Mouse (Mus musculus) c-Kit-positive CD71-negative TER-119-negative erythroid progenitor cells, embryonic 14.5 days (primary cell): Measurements from ENCODE around the gene Rrp36.

ENCODE experiments used
- DNase-seq: peaks from one replicate; pipeline ENCODE4 v3.0.0-alpha.2; 2013; ENCODE audit warnings: low read depth

Gene Rrp36

GRCm38 (mm10) chr17:46673850-46674529 is at the start of gene Rrp36:
TSS of gene Rrp36 (minus strand) at chr17:46674352.
- DNase-seq = peak; percentile 90

- no peak for DNase-seq
These were observed 46.9 kb upstream of the Rrp36 start for GRCm38 (mm10) chr17:46721077-46721476.

GRCm38 (mm10) chr17:46714756-46715481 is 40.8 kb upstream of the Rrp36 start:
- no peak for DNase-seq

GRCm38 (mm10) chr17:46713849-46714248 is 39.7 kb upstream of the Rrp36 start:
- no peak for DNase-seq

GRCm38 (mm10) chr17:46712442-46712841 is 38.3 kb upstream of the Rrp36 start:
- DNase-seq = no peak

GRCm38 (mm10) chr17:46711612-46712271 is 37.6 kb upstream of the Rrp36 start:
- DNase-seq = no peak

GRCm38 (mm10) chr17:46710959-46711597 is 36.9 kb upstream of the Rrp36 start, which contains the start of gene Pex6:
TSS of gene Pex6 (plus strand) at chr17:46711463.
- DNase-seq = peak; percentile 93

GRCm38 (mm10) chr17:46706375-46707089 is 32.4 kb upstream of the Rrp36 start:
- DNase-seq = no peak

- DNase-seq = peak; percentile 98
These were observed 31.0 kb upstream of the Rrp36 start, which contains the start of gene Ppp2r5d for GRCm38 (mm10) chr17:46704887-46705835. TSS of gene Ppp2r5d (minus strand) at chr17:46705111.

GRCm38 (mm10) chr17:46703971-46704886 is 30.1 kb upstream of the Rrp36 start:
- no peak for DNase-seq

- no peak for DNase-seq
These were observed 28.4 kb upstream of the Rrp36 start for GRCm38 (mm10) chr17:46702506-46702905.

- DNase-seq = no peak
These were observed 27.9 kb upstream of the Rrp36 start for GRCm38 (mm10) chr17:46702100-46702499.

- no peak for DNase-seq
These were observed 27.3 kb upstream of the Rrp36 start for GRCm38 (mm10) chr17:46701489-46701888.

- DNase-seq = no peak
These were observed 25.8 kb upstream of the Rrp36 start for GRCm38 (mm10) chr17:46699912-46700311.

GRCm38 (mm10) chr17:46699245-46699644 is 25.1 kb upstream of the Rrp36 start:
- no peak for DNase-seq

GRCm38 (mm10) chr17:46698515-46698914 is 24.4 kb upstream of the Rrp36 start:
- no peak for DNase-seq

GRCm38 (mm10) chr17:46694517-46695063 is 20.4 kb upstream of the Rrp36 start:
- DNase-seq = no peak

GRCm38 (mm10) chr17:46691390-46691789 is 17.2 kb upstream of the Rrp36 start:
- no peak for DNase-seq

GRCm38 (mm10) chr17:46690665-46691064 is 16.5 kb upstream of the Rrp36 start:
- DNase-seq = no peak
